Mouse (Mus musculus) erythroblast, embryonic 14.5 days (primary cell): ENCODE results near the gene Cacng1.

Experiments used
- GATA1 ChIP-seq: IDR thresholded peaks from 2 replicates; pipeline ENCODE4 v1.6.1; 2012; ENCODE audit warnings: low read length, inconsistent platforms, mixed read lengths
- TAL1 ChIP-seq: IDR thresholded peaks from 3 replicates; pipeline ENCODE4 v1.6.1; 2012; ENCODE audit warnings: low read length, inconsistent platforms, mixed read lengths

DNA sequence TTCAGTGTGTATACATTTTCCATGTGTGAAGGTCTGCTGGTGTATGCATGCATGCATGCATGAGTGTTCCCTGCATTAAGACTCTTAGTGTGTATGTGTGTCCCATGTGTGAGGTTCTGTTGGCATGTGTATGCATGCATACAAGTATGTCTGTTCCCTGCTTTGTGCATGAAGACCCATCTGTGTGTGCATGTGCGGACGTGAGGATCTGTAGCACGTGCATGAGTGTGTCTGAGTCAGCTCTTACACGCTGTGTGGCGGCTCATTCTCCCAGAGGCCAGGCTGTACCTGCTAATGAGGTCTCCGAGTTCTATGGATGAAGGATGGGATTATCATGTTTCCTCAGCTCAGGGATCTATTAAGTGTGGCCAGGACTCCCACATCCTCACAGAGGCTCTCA is 11.3 kb downstream of the Cacng1 start:
- TF ChIP-seq GATA1 (no peak), TAL1 (no peak)
